Mouse (Mus musculus) T-helper 1 cell (primary cell): ENCODE data around the gene Il1r1.

Source experiments
- in situ Hi-C: fragments of 300-600 bp; cut with MboI, MseI; formaldehyde crosslinking; loops from one replicate; pipeline ENCODE4 v1.15.1; 2025; ENCODE audit warnings: high pct_unique_total_duplicates

The Il1r1 gene

DNA sequence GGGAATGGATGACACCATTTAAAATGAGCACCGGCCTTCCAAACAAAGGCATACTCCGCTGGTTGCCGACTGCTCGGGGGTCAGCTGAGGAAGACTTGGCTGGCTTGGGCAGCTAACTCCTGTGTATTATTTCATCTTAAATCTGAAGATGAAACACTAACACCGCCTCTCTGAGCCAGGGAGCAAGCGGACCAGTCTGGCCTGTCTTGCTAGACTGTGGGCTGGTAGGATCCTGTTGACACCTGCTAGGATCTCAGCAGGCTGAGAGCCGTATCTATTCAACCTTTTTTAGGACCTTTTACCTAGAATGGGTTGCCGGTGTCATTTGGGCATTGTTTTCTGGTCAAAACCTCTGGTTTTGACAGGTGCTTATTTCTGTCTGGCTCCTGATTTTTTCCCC lies 92.8 kb downstream of the Il1r1 start:
- in situ Hi-C loops: no loop called here

DNA sequence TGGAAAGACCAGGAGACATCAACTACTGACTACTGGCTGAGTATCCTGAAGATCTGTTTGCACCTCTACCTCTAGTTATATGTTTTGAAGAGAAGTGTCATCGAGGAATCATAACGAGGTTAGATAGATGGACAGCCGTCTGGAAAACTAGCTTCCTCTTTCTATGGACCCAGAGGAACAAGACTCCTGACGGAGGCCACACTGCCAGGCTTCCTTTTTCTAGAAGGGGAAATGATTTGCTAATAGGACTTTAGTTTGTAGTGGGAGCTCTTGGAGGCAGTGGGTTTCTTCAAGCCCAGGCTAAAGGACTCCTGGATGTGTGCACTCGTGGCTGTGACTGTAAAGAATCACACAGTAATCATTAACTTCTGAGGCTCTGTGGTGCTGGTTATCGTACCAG lies 96.9 kb downstream of the Il1r1 start:
- in situ Hi-C loops: no loop called here

DNA sequence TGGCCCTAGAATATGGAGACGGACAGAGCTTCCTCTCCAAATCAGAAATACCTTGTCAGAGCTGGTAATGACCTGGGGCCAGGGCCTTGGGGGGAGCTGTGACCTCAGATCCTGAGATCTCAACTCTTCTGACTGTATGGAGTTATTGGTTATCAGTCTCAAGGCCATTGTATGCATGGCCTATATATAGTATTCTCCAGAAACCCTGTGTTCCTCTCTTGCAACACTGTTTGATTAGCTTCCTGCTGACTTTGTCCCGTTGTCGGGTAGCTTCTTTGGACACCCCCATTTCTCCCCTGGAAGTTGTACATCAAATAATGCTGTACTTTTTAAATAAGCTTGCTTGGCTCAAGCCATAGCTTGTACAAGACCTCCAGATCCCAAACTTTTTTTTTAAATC lies 97.7 kb downstream of the Il1r1 start:
- in situ Hi-C loops: no loop called here

- in situ Hi-C loops: no loop called here
Observed at GRCm38 (mm10) chr1:40324457-40324856, 99.6 kb downstream of the Il1r1 start, which contains the start of gene Il1rl2. Gene Il1rl2 (plus strand): TSS chr1:40324610.

GRCm38 (mm10) chr1:40324955-40325702 lies 100.2 kb downstream of the Il1r1 start:
- in situ Hi-C loops: no loop called here

- in situ Hi-C loops: no loop called here
Observed at GRCm38 (mm10) chr1:40325711-40326327, 100.9 kb downstream of the Il1r1 start.

DNA sequence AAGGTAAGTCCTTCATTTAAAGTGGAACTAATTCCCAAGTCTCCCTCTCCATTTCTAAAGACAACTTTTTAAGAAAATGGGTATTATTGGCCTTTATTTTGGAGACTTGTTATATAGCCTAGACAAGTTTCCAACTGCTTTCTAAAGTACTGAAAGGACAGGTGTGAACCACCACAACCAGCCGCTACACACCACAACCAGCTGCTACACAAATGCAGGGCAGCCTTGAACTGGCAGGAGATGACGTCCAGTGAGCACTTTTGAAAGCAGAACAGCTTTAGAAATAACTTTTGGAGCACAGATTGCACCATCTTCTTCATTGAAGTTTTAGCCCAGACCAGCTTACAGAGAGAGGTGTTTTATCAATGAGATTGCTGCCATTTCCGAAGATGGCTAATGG lies 102.7 kb downstream of the Il1r1 start:
- in situ Hi-C loops: no loop called here

- in situ Hi-C loops: no loop called here
Observed at GRCm38 (mm10) chr1:40329526-40329925, 104.6 kb downstream of the Il1r1 start.

- in situ Hi-C loops: no loop called here
Observed at GRCm38 (mm10) chr1:40330181-40330580, 105.3 kb downstream of the Il1r1 start.

- in situ Hi-C loops: no loop called here
Observed at GRCm38 (mm10) chr1:40339346-40339745, 114.5 kb downstream of the Il1r1 start.

DNA sequence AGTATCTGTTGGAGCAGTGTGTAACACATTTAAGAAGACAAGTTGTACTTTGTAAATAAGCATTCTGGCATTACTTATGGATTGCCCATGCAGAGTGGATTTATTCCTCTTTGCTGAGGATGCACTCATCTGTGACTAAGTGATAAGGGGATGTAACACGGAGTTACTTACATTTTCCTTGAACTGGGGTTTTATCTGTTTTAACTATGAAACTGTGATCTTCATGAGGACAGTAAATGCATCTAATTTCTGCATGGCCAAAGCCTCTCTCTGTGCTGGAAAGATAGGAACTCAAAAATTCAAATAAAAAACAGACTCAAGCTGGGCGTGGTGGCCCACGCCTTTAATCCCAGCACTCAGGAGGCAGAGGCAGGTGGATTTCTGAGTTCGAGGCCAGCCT lies 115.2 kb downstream of the Il1r1 start:
- in situ Hi-C loops: no loop called here

DNA sequence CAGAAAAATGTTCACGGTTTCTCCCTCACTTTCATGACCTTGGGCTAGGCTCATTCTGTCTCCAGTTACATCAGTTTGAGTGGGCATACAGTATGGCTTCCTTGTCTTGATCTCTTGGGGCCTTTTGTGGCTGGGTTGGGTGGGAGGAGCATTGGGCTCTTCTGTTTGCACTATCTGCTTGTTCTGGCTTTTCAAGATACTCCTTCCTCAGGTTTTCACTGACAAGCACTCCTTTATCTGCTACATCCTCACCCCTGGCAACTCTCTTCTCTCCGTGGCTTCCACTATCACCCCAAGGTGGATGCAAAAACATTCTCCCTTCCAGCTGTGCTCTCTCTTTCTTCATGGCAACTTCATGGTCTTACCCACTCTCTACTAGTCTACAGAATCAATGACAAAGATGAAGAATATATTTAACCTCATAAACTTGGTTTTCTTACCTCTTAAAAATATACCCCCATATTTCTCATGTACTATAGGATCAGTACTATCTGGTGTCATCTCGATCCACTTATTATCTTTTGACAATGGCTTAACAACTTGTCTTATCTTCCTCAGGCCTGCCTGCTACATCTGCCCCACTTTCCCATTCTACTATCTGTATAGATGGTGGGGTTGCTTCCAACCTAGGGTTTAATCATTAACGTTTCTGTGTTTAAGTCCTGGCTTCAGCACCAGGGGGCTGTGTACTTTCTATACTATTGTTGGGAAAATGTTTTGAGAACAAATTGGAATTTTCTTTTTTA lies 127.5 kb downstream of the Il1r1 start:
- in situ Hi-C loops: loop anchor here (25.0 kb wide), 1 partner anchor 215 kb away; no protein-coding TSS in a partner anchor

DNA sequence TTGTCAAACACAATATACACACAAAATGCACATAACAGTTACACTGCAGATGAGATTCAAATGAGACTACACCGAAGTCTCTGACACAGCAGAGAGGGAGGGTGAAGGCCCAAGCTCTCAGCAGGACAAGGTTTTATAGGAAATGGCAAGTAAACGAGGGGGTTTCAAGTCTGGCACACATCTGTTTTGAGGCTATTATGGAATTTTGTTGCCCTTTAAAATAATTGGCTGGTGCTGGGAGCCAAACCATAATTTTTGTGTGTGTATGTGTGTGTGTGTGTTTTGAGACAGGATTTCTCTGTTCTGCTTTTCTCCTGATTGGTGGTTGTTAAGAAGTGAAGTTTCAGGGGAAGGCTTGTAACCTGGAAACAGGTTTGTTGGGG lies 128.0 kb downstream of the Il1r1 start:
- in situ Hi-C loops: loop anchor here (25.0 kb wide), 1 partner anchor 216 kb away; no protein-coding TSS in a partner anchor

DNA sequence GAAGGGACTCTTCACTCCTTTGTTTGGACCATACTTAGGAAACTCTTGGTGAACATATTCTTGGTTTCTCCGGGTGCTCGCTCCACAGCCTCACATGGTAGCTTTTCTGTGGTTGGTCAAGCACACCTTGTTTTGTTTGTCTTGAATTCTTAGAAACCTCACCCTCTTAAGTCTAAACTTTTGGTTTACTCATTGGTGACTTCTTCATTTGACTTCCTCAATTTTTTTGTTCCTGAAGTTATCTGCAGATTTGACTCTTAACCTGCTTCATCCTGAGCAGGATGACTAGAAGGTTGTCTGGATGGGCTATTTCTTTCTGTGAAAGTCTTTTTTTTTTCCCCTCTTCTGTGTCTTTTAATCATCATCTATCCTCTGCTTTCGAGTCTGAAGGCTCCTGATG lies 129.8 kb downstream of the Il1r1 start:
- in situ Hi-C loops: loop anchor here (25.0 kb wide), 1 partner anchor 217 kb away; no protein-coding TSS in a partner anchor

DNA sequence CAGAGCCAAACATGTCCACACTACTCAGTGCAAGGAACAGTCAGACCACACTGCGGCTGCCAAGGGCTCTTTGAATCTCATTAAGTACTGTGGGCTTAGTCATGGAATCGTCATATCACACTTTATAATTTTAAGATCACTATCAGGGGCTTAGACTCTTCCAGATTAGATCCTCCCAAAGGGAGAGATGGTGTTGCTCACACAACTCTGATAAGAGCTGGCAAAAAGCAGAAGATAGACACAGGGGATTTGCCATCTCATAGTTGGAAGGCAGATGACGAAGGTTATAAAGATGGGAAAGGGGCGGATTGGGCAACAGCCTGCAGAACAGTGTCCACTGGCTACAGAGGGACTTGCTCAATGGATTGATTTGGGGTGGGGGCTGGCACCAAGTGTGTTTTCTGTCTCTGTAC lies 130.6 kb downstream of the Il1r1 start:
- in situ Hi-C loops: loop anchor here (25.0 kb wide), 1 partner anchor 218 kb away; no protein-coding TSS in a partner anchor

- in situ Hi-C loops: loop anchor here (25.0 kb wide), 1 partner anchor 219 kb away; no protein-coding TSS in a partner anchor
Observed at GRCm38 (mm10) chr1:40355904-40356521, 131.1 kb downstream of the Il1r1 start.

- in situ Hi-C loops: loop anchor here (25.0 kb wide), 1 partner anchor 221 kb away; no protein-coding TSS in a partner anchor
Observed at GRCm38 (mm10) chr1:40357921-40358320, 133.0 kb downstream of the Il1r1 start.

- in situ Hi-C loops: loop anchor here (25.0 kb wide), 1 partner anchor 221 kb away; no protein-coding TSS in a partner anchor
Observed at GRCm38 (mm10) chr1:40358351-40358750, 133.5 kb downstream of the Il1r1 start.

DNA sequence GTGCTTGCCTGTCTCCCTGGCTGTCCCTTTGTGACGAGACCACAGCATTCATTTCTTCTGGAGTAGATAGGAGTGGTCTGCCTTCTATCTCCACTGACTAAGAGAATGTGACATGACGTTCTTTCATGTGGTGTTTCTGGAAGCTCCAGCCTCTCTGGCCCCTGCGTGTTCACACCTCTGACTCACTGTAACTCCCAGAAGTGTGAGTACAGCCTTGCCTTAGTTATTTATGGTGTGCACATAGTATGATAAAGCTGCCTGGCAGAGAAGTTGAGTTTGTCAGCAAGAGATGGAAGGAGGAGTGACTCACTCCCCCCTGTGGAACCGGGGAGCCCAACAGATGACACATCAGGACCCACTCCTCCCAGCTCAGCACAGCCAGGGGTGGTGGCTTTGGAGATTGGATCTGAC lies 133.9 kb downstream of the Il1r1 start:
- in situ Hi-C loops: loop anchor here (25.0 kb wide), 1 partner anchor 221 kb away; no protein-coding TSS in a partner anchor

DNA sequence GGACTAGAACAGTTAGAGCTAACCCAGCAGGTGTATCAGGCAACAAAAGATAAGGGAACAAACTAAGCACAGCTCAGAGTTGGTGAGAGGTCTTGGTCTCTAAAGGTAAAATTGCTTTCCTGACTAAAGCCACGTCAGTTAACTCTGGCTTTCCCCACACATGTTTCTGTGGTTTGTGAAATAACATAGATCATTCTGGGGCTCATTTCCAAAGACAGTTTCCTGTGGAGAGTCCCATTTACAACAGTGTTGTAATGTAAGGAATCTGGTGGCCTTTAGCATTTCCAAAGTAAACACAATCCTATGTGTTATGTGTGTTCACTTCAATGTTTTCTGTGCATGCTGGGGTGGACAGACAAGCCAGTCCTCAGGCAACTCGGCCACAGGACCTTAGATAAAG lies 134.9 kb downstream of the Il1r1 start:
- in situ Hi-C loops: loop anchor here (10.0 to 25.0 kb wide), 2 partner anchors 222 to 345 kb away; no protein-coding TSS in a partner anchor

- in situ Hi-C loops: loop anchor here (10.0 to 25.0 kb wide), 2 partner anchors 224 to 346 kb away; no protein-coding TSS in a partner anchor
Observed at GRCm38 (mm10) chr1:40360969-40361368, 136.1 kb downstream of the Il1r1 start.
